Mouse (Mus musculus) gastrocnemius, postnatal 36 days (tissue): ENCODE data around the gene Tbc1d12. TPM values are rescaled to one million over a fixed set of nuclear protein-coding genes. Genes with fewer than 3 reads are reported as not detected.
"Not testable (repeated sequence)": the region's sequence is repeated elsewhere in the genome, so short reads cannot be mapped to it uniquely, and the experiment has no call there.

Experiments used
- DNase-seq, 2 experiments: peaks; one replicate each; pipeline ENCODE4 v3.0.0; 2022
- intact Hi-C: fragments of 180-260 bp; cut with DNase I; formaldehyde crosslinking; loops from one replicate; pipeline ENCODE4 v1.15.1; 2025
- long read RNA-seq, 2 experiments: library from polyadenylated mRNA; stranded (forward); transcript quantifications; one replicate each; pipeline ENCODE4 v2.0.0; 2021
- total RNA-seq, 2 experiments: library from RNA; stranded (reverse); gene quantifications; 2 replicates each; pipeline ENCODE4 v1.2.3; 2021

Gene Tbc1d12
- 1 to 10 TPM; 2.4 to 3.4 TPM for total RNA-seq
- long read RNA-seq, experiment 1, full-length matches to known transcripts = 1 of 2 reads
- long read RNA-seq, experiment 1, partial matches to known transcripts = 0 of 2 reads
- long read RNA-seq, experiment 1, other reads (novel, unspliced or antisense) = 1 of 2 reads
- long read RNA-seq, experiment 2, partial matches to known transcripts = 0 of 1 reads
- long read RNA-seq, experiment 2, other reads (novel, unspliced or antisense) = 1 of 1 reads

- peak; percentile 89 to 93 for DNase-seq
- intact Hi-C loops = no loop called here
Measured at GRCm38 (mm10) chr19:38836438-38837170, at the start of gene Tbc1d12. TSS of gene Tbc1d12 (plus strand) at chr19:38836579.

GRCm38 (mm10) chr19:38787756-38788155 lies 48.6 kb upstream of the Tbc1d12 start:
- DNase-seq = no peak
- intact Hi-C loops = no loop called here

- DNase-seq = no peak
- intact Hi-C loops = no loop called here
Measured at GRCm38 (mm10) chr19:38793563-38794045, 42.8 kb upstream of the Tbc1d12 start.

GRCm38 (mm10) chr19:38796546-38796945 lies 39.8 kb upstream of the Tbc1d12 start:
- intact Hi-C loops = no loop called here
- DNase-seq = no peak

- DNase-seq = no peak
- intact Hi-C loops = no loop called here
Measured at GRCm38 (mm10) chr19:38798291-38798690, 38.1 kb upstream of the Tbc1d12 start.

GRCm38 (mm10) chr19:38798801-38799200 lies 37.6 kb upstream of the Tbc1d12 start:
- intact Hi-C loops = no loop called here
- DNase-seq = peak; percentile 21 to 48

GRCm38 (mm10) chr19:38818191-38818590 lies 18.2 kb upstream of the Tbc1d12 start:
- intact Hi-C loops = loop anchor here (10.0 kb wide), 1 partner anchor 593 kb away; the partner anchor contains the start of gene Fra10ac1
- DNase-seq = no peak

GRCm38 (mm10) chr19:38818766-38819426 lies 17.5 kb upstream of the Tbc1d12 start, which contains the start of gene Noc3l:
TSS of gene Noc3l (minus strand) at chr19:38819237.
- intact Hi-C loops = loop anchor here (10.0 kb wide), 1 partner anchor 594 kb away; the partner anchor contains the start of gene Fra10ac1
- DNase-seq = peak; percentile 92

- intact Hi-C loops = loop anchor here (10.0 kb wide), 1 partner anchor 595 kb away; the partner anchor contains the start of gene Fra10ac1
Measured at GRCm38 (mm10) chr19:38819427-38819802, 17.0 kb upstream of the Tbc1d12 start.

GRCm38 (mm10) chr19:38820186-38820804 lies 16.1 kb upstream of the Tbc1d12 start:
- intact Hi-C loops = no loop called here
- DNase-seq = no peak

More at GRCm38 (mm10) chr19:38819427-38819802, 17.0 kb upstream of the Tbc1d12 start:
- DNase-seq = no peak

GRCm38 (mm10) chr19:38833224-38833623 lies 3.2 kb upstream of the Tbc1d12 start:
- intact Hi-C loops = no loop called here
- DNase-seq = no peak

GRCm38 (mm10) chr19:38836084-38836437 lies 318 bp upstream of the Tbc1d12 start:
- intact Hi-C loops = no loop called here
- DNase-seq = no peak

- peak; percentile 39 to 41 for DNase-seq
- intact Hi-C loops = no loop called here
Measured at GRCm38 (mm10) chr19:38837171-38837641, 827 bp downstream of the Tbc1d12 start.

- no peak for DNase-seq
- intact Hi-C loops = no loop called here
Measured at GRCm38 (mm10) chr19:38844817-38845216, 8.4 kb downstream of the Tbc1d12 start.

- DNase-seq = no peak
- intact Hi-C loops = no loop called here
Measured at GRCm38 (mm10) chr19:38846373-38846772, 10.0 kb downstream of the Tbc1d12 start.

GRCm38 (mm10) chr19:38858224-38858623 lies 21.8 kb downstream of the Tbc1d12 start:
- intact Hi-C loops = no loop called here
- no peak for DNase-seq

- no peak for DNase-seq
Measured at GRCm38 (mm10) chr19:38862523-38862922, 26.1 kb downstream of the Tbc1d12 start.

GRCm38 (mm10) chr19:38874825-38875224 lies 38.4 kb downstream of the Tbc1d12 start:
- intact Hi-C loops, DNase-seq: not testable (repeated sequence)

More at GRCm38 (mm10) chr19:38862523-38862922, 26.1 kb downstream of the Tbc1d12 start:
- intact Hi-C loops = no loop called here

GRCm38 (mm10) chr19:38880300-38880699 lies 43.9 kb downstream of the Tbc1d12 start:
- intact Hi-C loops = no loop called here
- DNase-seq = no peak
